Mouse (Mus musculus) stomach, embryonic 14.5 days (tissue): ENCODE data around the gene Map4k4. TPM values are rescaled to one million over a fixed set of nuclear protein-coding genes. Genes with fewer than 3 reads are reported as not detected.

Experiments
- ATAC-seq: fragments of 200-750 bp; cut with Nextera tagmentation; 2 replicates; pipeline ENCODE4 v1.8.0; 2017; ENCODE audit warnings: low read depth, moderate TSS enrichment; ENCODE audit not compliant: insufficient number of reproducible peaks, insufficient read depth, low FRiP score
- H3K27ac ChIP-seq: fragments of 300-500 bp; sonication (generic); 2 replicates; pipeline ENCODE4 v1.5.1; 2014; ENCODE audit warnings: mild to moderate bottlenecking, low read length, moderate library complexity, mixed read lengths
- H3K27me3 ChIP-seq: fragments of 300-500 bp; sonication (generic); 2 replicates; pipeline ENCODE4 v1.6.1; 2014; ENCODE audit warnings: low read length, control low read depth, mixed read lengths; ENCODE audit not compliant: control insufficient read depth, insufficient read depth
- H3K36me3 ChIP-seq: fragments of 300-500 bp; sonication (generic); 2 replicates; pipeline ENCODE4 v1.6.1; 2014; ENCODE audit warnings: mild to moderate bottlenecking, control low read depth, low read length, moderate library complexity, mixed read lengths; ENCODE audit not compliant: control insufficient read depth, insufficient read depth
- H3K4me1 ChIP-seq: fragments of 300-500 bp; sonication (generic); 2 replicates; pipeline ENCODE4 v1.6.1; 2014; ENCODE audit warnings: low read length, control low read depth, mixed read lengths; ENCODE audit not compliant: control insufficient read depth, insufficient read depth
- H3K4me2 ChIP-seq: fragments of 300-500 bp; sonication (generic); replicated peaks from 2 replicates; pipeline ENCODE4 v1.6.1; 2014; ENCODE audit warnings: low read depth, low read length, control low read depth
- H3K4me3 ChIP-seq: fragments of 300-500 bp; sonication (generic); 2 replicates; pipeline ENCODE4 v1.5.1; 2014; ENCODE audit warnings: low read depth, low read length, control low read depth
- H3K9ac ChIP-seq: fragments of 300-500 bp; sonication (generic); replicated peaks from 2 replicates; pipeline ENCODE4 v1.6.1; 2014; ENCODE audit warnings: low read depth, mild to moderate bottlenecking, control low read depth, low read length, moderate library complexity, mixed read lengths
- H3K9me3 ChIP-seq: fragments of 300-500 bp; sonication (generic); 2 replicates; pipeline ENCODE4 v1.6.1; 2016; ENCODE audit warnings: low read depth, low read length, control low read depth; ENCODE audit not compliant: control insufficient read depth
- WGBS: fragments of 180-500 bp; shearing (Covaris S2); extraction: QIAGEN DNeasy Blood & Tissue Kit; methylation state at CpG from one replicate; pipeline ENCODE4 v1.1.7; 2014; 5-methylcytosine and 5-hydroxymethylcytosine counted together
- polyA plus RNA-seq: library from polyadenylated mRNA; unstranded; fragments of >200 nt; fragmentation: Nextera tagmentation; extraction: Ambion mirVana; gene quantifications from 2 replicates; pipeline ENCODE4 v1.2.1, GENCODE M21; 2014

The Map4k4 gene
- polyA plus RNA-seq, 1 experiment from 2014 or later: 42.6 TPM

- H3K4me1 ChIP-seq: 0 out of 2 replicates have a peak, but pooled peaks cover 5% of the 10 kb centered on the region
- ATAC-seq: no peak
- H3K4me3 ChIP-seq: no peak overlapping the region
- no peaks in the 10 kb centered on the region for H3K9me3 ChIP-seq
- no peak overlapping the region for H3K9ac ChIP-seq
- H3K36me3 ChIP-seq: peaks cover 82% of the 10 kb centered on the region
- WGBS: 81% methylated on average over 7 of the region's 7 CpGs
- H3K27me3 ChIP-seq: no peaks in the 10 kb centered on the region
- H3K27ac ChIP-seq: no peak overlapping the region
- no peak overlapping the region for H3K4me2 ChIP-seq
These were observed 114.5 kb downstream of the Map4k4 start for GRCm38 (mm10) chr1:40015066-40015678.

- Histone ChIP-seq H3K9me3 (no peaks in the 10 kb centered on the region), H3K4me1 (0 out of 2 replicates have a peak, but pooled peaks cover 5% of the 10 kb centered on the region), H3K9ac (no peak overlapping the region), H3K4me2 (no peak overlapping the region), H3K27ac (no peak overlapping the region), H3K36me3 (peaks cover 79% of the 10 kb centered on the region), H3K4me3 (no peak overlapping the region), H3K27me3 (no peaks in the 10 kb centered on the region)
- WGBS: 77% methylated on average over 4 of the region's 4 CpGs
- ATAC-seq: no peak
These were observed 120.9 kb downstream of the Map4k4 start for GRCm38 (mm10) chr1:40021617-40022016.

- Histone ChIP-seq H3K9me3 (no peaks in the 10 kb centered on the region), H3K9ac (no peak overlapping the region), H3K4me3 (no peak overlapping the region), H3K36me3 (peaks cover 72% of the 10 kb centered on the region), H3K4me1 (0 out of 2 replicates have a peak, but pooled peaks cover 5% of the 10 kb centered on the region), H3K27ac (no peak overlapping the region), H3K27me3 (no peaks in the 10 kb centered on the region), H3K4me2 (no peak overlapping the region)
- WGBS: 92% methylated on average over 9 of the region's 9 CpGs
- ATAC-seq: no peak
These were observed 121.9 kb downstream of the Map4k4 start for GRCm38 (mm10) chr1:40022472-40023135.

GRCm38 (mm10) chr1:40023206-40023605, 122.5 kb downstream of the Map4k4 start:
- H3K4me3 ChIP-seq: no peak overlapping the region
- H3K27ac ChIP-seq: no peak overlapping the region
- no peak for ATAC-seq
- H3K36me3 ChIP-seq: peaks cover 70% of the 10 kb centered on the region
- WGBS: 95% methylated on average over 15 of the region's 15 CpGs
- H3K4me1 ChIP-seq: 0 out of 2 replicates have a peak, but pooled peaks cover under 1% of the 10 kb centered on the region
- no peaks in the 10 kb centered on the region for H3K9me3 ChIP-seq
- no peaks in the 10 kb centered on the region for H3K27me3 ChIP-seq
- H3K4me2 ChIP-seq: no peak overlapping the region
- H3K9ac ChIP-seq: no peak overlapping the region

- ATAC-seq: no peak
- H3K9ac ChIP-seq: no peak overlapping the region
- H3K27ac ChIP-seq: no peak overlapping the region
- WGBS: 80% methylated on average over 3 of the region's 3 CpGs
- no peaks in the 10 kb centered on the region for H3K27me3 ChIP-seq
- H3K4me3 ChIP-seq: no peak overlapping the region
- H3K4me1 ChIP-seq: no peaks in the 10 kb centered on the region
- no peak overlapping the region for H3K4me2 ChIP-seq
- H3K36me3 ChIP-seq: peaks cover 70% of the 10 kb centered on the region
- no peaks in the 10 kb centered on the region for H3K9me3 ChIP-seq
These were observed 123.0 kb downstream of the Map4k4 start for GRCm38 (mm10) chr1:40023748-40024147.

- ATAC-seq: no peak
- peaks cover 66% of the 10 kb centered on the region for H3K36me3 ChIP-seq
- H3K4me2 ChIP-seq: no peak overlapping the region
- H3K4me1 ChIP-seq: no peaks in the 10 kb centered on the region
- H3K27me3 ChIP-seq: no peaks in the 10 kb centered on the region
- H3K9me3 ChIP-seq: no peaks in the 10 kb centered on the region
- 83% methylated on average over 27 of the region's 27 CpGs for WGBS
- H3K9ac ChIP-seq: no peak overlapping the region
- no peak overlapping the region for H3K27ac ChIP-seq
- H3K4me3 ChIP-seq: no peak overlapping the region
These were observed 124.0 kb downstream of the Map4k4 start for GRCm38 (mm10) chr1:40024554-40025320.

- Histone ChIP-seq H3K4me1 (no peaks in the 10 kb centered on the region), H3K9ac (no peak overlapping the region), H3K9me3 (no peaks in the 10 kb centered on the region), H3K27ac (no peak overlapping the region), H3K36me3 (peaks cover 59% of the 10 kb centered on the region), H3K4me3 (no peak overlapping the region), H3K4me2 (no peak overlapping the region), H3K27me3 (no peaks in the 10 kb centered on the region)
- no peak for ATAC-seq
- WGBS: 94% methylated on average over 5 of the region's 5 CpGs
These were observed 124.7 kb downstream of the Map4k4 start for GRCm38 (mm10) chr1:40025416-40025815.

GRCm38 (mm10) chr1:40027116-40027620, 126.5 kb downstream of the Map4k4 start:
- Histone ChIP-seq H3K4me1 (no peaks in the 10 kb centered on the region), H3K4me3 (no peak overlapping the region), H3K4me2 (no peak overlapping the region), H3K36me3 (peaks cover 48% of the 10 kb centered on the region), H3K27me3 (no peaks in the 10 kb centered on the region), H3K9me3 (no peaks in the 10 kb centered on the region), H3K27ac (no peak overlapping the region), H3K9ac (no peak overlapping the region)
- 80% methylated on average over 7 of the region's 7 CpGs for WGBS
- ATAC-seq: no peak
